Mouse (Mus musculus): ENCODE data around the gene Dazap2.

Gene Dazap2

DNA sequence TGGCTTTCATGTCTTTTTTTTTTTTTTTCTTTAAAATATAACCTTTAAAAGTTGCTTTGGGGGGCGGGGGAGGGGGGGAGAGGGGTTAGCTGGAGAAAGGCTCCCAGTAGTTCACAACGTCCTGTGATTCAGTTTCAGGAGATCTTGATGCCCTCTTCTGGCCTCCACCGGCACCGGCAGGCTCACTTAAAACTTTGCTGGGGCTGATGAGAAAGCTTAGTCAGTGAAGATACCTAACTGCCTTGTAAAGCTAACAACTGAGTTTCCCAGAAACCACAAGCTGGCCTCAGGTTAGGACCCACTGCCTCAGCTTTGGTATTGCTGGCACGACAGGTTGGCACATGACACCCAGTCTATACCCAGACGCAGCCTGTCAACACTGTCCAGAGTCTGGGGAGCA lies 22.5 kb downstream of the Dazap2 start:
- no peak for DNase-seq (ENCODE audit: low spot score in 2 of 2)

DNA sequence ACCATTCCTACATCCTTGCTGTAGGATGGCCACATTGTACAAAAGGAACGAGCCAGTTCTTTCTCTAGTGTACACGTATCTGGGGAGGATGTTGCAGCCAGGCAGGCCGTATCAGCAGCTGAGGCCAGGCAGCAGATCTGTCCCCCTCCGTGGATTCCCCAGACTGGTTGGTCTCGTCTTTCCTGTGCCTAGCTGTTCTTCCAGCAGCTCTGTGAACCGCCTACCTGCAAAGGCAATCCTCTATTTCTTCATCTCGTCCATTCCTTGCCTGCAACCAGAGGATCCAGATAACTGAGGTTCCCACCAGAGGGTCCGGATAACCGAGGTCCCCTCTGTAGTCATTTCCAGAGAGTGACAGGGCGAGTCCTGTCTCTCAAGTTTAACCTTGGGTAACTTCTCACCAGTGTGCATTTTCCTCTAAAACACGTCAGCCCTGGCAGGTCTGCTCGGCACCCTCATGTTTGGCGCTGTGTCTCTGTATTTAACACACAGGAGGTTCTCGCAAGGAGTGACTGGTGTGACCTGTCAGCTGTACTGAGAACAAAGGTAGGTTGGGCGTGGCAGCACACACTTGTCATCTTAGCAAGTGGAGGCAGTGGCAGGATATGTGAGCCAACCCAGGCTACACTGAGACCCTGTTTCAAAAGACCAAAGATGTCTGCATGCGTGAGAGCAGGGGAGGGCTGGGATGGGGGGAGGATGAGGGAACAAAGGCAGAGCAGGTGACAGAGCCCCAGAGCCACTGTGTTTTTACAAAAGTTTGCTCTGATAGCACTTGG lies 25.0 kb downstream of the Dazap2 start:
- no peak for DNase-seq (ENCODE audit: low spot score in 2 of 2)

GRCm38 (mm10) chr15:100641226-100641810 lies 26.2 kb downstream of the Dazap2 start:
- DNase-seq (ENCODE audit: low spot score in 2 of 2) = no peak

DNA sequence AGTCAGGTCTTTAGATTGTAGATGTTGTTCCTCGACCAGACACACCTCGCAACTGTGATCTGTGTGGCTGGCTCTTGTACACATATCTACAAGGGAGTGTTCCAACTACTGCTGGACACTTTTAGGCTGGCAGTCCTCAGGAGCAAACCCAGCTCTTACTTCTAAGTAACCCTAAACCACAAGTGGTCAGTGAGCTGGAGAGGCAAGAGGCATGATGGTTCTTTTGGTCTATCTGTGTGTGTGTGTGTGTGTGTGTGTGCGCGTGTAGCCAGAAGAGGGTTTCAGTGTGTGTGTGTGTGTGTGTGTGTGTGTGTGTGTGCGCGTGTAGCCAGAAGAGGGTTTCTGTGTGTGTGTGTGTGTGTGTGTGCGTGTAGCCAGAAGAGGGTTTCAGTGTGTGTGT lies 27.3 kb downstream of the Dazap2 start:
- no peak for DNase-seq (ENCODE audit: low spot score in 2 of 2)

DNA sequence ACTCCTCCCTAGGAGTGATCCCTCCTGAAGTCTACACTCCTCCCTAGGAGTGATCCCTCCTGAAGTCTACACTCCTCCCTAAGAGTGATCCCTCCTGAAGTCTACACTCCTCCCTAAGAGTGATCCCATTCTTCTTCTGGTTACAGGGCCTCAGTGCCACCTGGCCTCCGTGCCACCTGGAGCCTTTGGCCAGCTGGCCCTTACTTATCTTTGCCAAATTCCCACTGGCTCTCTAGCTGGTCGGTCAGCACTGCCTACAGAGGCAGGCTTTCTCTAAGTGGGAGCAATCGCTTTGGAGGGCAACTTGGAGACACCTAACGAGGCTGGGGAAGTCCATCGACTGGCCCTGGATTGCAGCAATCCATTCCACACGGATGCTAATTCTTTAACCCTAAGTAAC lies 31.0 kb downstream of the Dazap2 start:
- no peak for DNase-seq (ENCODE audit: low spot score in 2 of 2)

- no peak for DNase-seq (ENCODE audit: low spot score in 2 of 2)
These were observed 35.0 kb downstream of the Dazap2 start for GRCm38 (mm10) chr15:100650111-100650510.

GRCm38 (mm10) chr15:100651610-100652009 lies 36.5 kb downstream of the Dazap2 start:
- no peak for DNase-seq (ENCODE audit: low spot score in 2 of 2)

DNA sequence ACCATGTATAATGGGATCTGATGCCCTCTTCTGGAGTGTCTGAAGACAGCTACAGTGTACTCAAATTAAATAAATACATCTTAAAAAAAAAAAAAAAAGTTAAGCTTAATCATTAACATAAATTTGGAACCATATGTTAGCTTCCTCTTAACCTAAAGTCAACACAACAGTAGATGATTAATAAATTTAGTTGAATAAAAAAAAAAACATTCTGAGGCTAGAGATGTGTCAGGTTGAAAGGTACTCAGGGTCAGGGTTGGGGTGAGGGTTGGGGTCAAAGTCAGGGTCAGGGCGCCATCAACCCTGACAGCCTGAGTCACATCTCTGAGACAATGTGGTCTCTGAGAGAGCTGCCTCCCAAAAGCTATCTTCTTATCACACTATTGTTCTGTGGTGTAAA lies 39.1 kb downstream of the Dazap2 start:
- no peak for DNase-seq (ENCODE audit: low spot score in 2 of 2)

- no peak for DNase-seq (ENCODE audit: low spot score in 2 of 2)
These were observed 40.1 kb downstream of the Dazap2 start for GRCm38 (mm10) chr15:100655201-100655600.

DNA sequence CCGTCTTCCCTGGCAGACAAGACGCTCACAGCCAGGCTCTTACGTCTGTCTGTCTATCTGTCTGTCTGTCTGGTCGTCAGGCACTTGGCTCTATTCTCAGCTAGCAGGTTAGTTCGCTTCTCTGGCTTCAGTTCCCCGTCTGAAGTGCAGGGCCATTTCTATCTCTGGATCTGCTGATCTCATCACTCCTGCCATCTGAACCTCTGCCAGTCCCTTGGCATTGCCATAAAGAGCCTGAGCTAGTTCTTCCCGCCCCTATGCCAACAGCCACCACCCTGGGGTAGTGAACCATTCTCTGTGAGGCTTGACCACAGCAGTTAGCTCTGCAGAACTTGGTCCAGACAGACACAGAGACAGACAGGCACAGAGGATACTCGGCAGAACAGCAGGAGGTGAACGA lies 45.2 kb downstream of the Dazap2 start:
- no peak for DNase-seq (ENCODE audit: low spot score in 2 of 2)

- no peak for DNase-seq (ENCODE audit: low spot score in 2 of 2)
These were observed 45.7 kb downstream of the Dazap2 start for GRCm38 (mm10) chr15:100660805-100661204.

GRCm38 (mm10) chr15:100664813-100665274 lies 49.7 kb downstream of the Dazap2 start:
- no peak for DNase-seq (ENCODE audit: low spot score in 2 of 2)

DNA sequence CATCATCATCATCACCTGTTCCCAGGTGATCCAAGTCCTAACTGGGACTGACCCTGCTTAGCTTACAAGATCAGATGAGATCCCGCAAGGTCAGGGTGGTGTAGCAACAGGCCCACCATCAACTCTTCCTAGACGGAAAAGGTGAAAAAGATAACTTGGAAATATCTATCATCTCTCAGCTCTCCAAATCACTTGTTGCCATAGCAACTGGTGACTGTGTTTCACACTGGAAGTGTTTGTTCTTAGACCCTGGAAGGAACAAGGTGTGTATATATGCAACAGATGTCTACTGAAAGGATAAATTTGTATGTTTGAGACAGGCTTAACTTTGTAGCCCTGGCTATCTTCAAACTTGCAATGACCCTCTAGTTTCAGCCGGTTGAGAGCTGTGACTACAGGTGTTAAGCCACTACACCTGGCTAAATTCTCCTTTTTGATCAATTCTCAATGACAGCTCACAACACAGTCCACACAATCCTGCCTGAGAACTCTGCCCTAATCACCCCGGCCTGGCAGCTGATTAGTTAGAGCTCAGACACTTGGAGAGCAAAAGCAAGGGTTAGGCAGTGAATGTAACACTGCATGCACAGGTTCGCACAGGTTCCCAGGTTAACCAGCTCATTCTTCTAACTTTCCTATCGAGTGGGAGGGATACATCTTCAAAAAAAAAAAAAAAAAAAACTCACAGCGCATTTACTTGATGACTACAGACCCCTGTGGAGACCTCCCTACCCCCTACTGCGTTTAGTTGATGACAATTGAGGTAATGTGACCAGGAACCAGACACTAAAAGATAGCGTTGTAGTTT lies 50.5 kb downstream of the Dazap2 start:
- no peak for DNase-seq (ENCODE audit: low spot score in 2 of 2)

DNA sequence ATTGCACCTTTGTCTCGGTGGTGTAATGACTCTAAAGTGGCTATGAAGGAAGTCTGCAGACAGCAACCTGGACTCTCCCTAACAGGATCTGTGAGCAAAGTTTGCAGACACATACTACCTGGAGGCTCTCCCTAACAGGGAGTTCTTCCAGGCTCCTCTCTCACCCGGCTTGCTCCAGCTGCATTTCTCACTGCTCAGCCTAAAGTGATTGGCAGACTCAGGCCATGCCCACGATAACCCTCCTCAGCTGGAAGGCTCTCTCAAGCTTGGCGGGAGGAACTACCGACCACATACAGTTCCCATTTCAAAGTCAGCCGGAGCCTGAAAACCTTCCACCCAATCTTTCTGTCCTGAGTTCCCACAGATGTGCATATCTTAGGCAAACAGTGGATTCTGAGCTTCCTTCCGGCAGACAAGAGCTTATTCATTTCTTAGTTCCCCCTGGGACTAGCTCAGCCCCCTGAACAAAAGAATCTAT lies 51.1 kb downstream of the Dazap2 start:
- no peak for DNase-seq (ENCODE audit: low spot score in 2 of 2)

DNA sequence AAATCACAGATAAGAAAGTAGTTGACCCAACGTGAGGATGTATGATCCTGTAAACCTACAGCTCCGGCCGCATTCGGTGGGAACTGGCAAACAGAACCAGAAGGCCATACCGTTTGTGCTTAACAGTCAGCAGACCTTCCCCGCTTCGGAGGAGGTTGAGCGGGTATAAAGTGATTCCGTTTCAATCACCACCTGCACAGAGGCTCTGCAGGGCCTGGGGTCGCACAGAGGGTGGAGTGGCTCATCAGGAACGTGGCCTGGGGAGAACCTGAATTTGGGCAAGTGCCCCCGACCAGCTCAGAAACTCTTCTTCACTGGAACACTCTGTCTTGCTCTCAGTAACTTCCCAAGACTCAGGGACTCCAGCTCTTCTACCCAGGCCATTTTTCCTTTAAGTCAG lies 51.7 kb downstream of the Dazap2 start:
- DNase-seq (ENCODE audit: low spot score in 2 of 2) = no peak

- DNase-seq (ENCODE audit: low spot score in 2 of 2) = no peak
These were observed 52.3 kb downstream of the Dazap2 start for GRCm38 (mm10) chr15:100667420-100667819.

DNA sequence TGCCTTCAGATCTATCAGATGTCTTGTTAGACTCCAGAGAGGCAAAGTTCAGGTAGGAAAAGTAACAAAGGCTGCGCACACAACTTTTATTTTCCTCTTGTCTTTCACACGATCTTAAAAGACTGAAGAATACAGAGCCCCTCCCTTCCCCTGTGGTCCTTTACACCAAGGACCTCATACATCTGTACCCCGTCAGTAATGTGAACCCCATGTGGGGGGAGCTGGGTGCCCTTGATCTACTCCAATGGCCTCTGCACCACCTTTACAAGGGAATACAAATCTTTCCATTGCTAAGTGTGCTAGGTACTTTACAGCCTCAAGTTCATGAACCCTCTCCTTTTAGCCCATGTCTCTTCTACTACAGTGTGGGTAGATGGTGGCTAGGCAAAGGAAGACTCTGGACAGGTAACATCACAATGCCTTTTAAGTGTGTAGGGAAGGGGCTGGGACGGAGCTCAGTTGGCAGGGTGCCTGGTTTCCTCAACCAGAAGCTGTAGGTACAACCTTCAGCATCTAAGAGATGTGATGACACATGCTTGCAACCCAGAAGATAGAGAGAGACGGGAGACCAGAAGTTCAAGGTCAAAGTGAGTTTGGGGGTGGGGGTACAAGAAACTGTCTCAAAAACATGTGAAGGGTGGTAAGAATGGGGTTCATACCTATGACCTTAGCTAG lies 52.9 kb downstream of the Dazap2 start:
- no peak for DNase-seq (ENCODE audit: low spot score in 2 of 2)

DNA sequence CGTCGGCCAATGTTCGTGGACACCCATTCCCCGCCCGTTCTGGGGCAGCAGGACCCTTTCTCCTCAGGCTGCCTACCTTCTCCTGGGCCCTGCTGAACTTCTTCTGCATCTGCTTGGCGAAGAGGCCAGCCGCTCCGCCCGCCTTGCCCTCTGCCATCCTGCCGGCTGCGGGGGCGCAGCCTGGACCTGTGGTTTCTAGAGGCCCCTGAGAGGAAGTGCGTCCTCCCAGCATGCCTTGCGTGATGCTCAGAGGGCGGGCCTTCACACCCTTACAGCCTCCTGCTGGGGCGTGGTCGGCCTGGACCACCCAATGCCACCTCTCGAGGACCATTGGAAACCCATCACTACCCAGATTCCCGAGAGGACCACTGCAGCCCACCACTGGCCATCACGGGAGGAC lies 54.2 kb downstream of the Dazap2 start, which contains the start of gene Bin2:
Gene Bin2 (minus strand): TSS at position 217 of the 400 bp plus-strand sequence.
- DNase-seq (ENCODE audit: low spot score in 2 of 2) = no peak

- DNase-seq (ENCODE audit: low spot score in 2 of 2) = no peak
These were observed 54.9 kb downstream of the Dazap2 start for GRCm38 (mm10) chr15:100670004-100670403.

All from cerebellum, postnatal 4 days (tissue).